Mouse (Mus musculus) embryonic fibroblast, embryonic 13.5 days (primary cell): Measurements from ENCODE around the gene Dnmbp.

ENCODE experiments used
- CTCF ChIP-seq: IDR thresholded peaks from 2 replicates; pipeline ENCODE4 v1.5.1; 2011; ENCODE audit warnings: mild to moderate bottlenecking, control low read depth, low read length, moderate library complexity, borderline replicate concordance; ENCODE audit not compliant: insufficient read depth
- POLR2A ChIP-seq: IDR thresholded peaks from 2 replicates; pipeline ENCODE4 v1.6.1; 2011; ENCODE audit warnings: low read depth, mild to moderate bottlenecking, control low read depth, low read length, moderate library complexity

- no peak for TF ChIP-seq POLR2A
- no peak for TF ChIP-seq CTCF
These were observed 12.0 kb downstream of the Dnmbp start for GRCm38 (mm10) chr19:43927967-43928366.
